Mouse (Mus musculus): ENCODE data around the gene Cwc22.

The Cwc22 gene

GRCm38 (mm10) chr2:77945596-77946485 is at the start of gene Cwc22:
Cwc22 (minus strand) TSS chr2:77946375.
- peak; percentile 98 for DNase-seq

DNA sequence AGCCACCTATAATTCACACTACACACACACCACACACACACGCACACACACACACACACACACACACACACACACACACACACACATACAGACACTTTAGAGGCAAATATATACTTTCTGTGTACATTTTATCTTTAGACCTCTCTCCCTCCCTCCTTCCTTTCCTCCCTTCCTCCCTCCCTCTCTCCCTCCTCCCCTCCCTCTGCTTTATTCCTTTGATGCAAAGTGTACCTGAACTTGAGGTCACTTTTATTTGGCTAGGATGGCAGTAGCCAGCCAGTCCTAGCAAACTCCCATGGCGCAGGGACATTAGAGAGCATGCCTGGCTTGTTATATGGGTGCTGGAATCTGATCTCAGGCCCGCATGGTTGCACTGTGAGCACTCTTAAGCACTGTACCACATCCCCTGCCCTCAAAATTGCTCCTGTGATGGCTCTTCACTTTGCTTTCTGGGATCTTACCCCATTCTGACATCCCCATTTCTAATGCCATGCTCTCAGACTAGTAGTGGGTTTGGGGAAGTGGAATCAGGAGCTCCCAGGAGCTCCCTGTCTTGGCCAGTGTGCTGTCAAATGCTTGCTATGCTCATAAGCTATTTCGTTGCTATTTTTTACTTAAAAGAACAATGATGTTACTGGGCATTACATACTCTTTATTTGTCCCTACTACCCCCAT is 47.7 kb upstream of the Cwc22 start:
- no peak for DNase-seq

GRCm38 (mm10) chr2:77992951-77993604 is 46.9 kb upstream of the Cwc22 start:
- no peak for DNase-seq

DNA sequence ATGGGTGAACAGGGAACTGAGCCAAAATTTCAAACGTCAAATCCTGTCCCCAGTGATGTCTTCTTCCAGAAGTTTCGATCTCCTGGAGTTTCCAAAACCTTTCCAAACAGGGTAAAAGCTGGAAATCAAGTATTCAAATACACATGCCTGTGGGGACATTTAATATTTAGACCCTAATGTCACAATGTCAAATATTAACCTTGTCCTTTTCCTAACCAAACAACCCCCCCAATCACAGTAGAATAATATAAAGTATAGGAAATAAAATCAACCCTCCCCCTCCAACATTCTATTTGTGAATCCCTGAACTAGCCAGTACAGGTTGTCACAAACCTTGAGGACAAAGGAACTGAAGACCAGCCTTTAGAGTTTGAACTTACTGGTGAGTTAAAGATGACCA is 44.6 kb upstream of the Cwc22 start:
- DNase-seq: no peak

GRCm38 (mm10) chr2:77990121-77990520 is 43.9 kb upstream of the Cwc22 start:
- no peak for DNase-seq

- no peak for DNase-seq
These were observed 43.2 kb upstream of the Cwc22 start for GRCm38 (mm10) chr2:77989390-77989789.

DNA sequence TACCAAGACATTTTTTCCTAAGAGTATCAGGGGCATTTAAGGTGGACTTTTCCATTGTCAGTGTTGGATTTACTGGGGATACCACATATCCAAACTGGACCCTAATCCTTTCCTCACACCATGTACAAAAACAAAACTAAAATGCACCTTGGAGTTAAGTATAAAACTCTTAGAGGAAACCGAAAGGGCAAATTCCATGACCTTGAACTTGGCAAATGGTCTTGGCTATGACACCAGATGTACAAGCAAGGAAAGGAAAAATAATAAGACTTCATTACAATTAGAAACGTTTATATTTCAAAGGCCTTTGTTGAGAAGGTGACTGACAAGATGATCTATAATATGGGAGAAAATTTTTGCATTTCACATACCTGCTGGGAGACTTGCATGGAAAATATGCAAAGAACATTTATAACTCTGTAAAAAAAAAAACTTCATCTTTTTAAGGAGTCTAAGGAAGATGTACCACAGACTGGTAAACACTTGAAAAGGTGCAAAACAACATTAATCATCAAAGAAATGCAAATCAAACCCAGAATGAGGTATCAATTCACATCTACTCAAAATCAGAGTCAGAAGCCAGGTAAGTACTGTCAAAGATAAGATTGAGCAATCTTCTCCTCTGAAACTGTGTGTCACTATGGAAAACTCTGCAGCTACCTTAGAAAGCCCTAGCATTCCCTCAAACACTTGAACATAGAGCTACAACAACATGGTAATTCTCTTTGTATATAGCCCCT is 40.0 kb upstream of the Cwc22 start:
- no peak for DNase-seq

GRCm38 (mm10) chr2:77984209-77984608 is 38.0 kb upstream of the Cwc22 start:
- DNase-seq: no peak

- no peak for DNase-seq
These were observed 35.7 kb upstream of the Cwc22 start for GRCm38 (mm10) chr2:77981826-77982225.

DNA sequence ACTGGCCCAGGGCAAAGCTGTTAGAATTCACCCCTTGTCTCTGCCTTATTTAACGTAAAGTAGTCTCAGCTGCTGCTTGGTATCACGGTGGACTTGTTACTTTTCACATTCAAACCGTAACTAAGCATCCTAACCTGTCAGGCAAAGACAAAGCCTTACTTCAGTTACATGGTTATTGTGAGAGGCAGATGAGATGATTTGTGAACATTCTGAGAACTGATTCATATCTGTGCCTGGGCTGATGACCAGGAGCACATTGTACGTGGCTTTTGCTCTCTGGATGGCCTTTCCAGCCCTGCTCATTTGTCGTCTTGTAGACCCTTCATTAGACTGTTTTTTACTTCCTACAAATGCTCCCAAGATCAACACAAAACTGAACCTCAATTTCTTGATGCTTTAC is 34.5 kb upstream of the Cwc22 start:
- DNase-seq: no peak

- DNase-seq: no peak
These were observed 33.3 kb upstream of the Cwc22 start for GRCm38 (mm10) chr2:77979519-77979918.

GRCm38 (mm10) chr2:77979081-77979480 is 32.9 kb upstream of the Cwc22 start:
- no peak for DNase-seq

DNA sequence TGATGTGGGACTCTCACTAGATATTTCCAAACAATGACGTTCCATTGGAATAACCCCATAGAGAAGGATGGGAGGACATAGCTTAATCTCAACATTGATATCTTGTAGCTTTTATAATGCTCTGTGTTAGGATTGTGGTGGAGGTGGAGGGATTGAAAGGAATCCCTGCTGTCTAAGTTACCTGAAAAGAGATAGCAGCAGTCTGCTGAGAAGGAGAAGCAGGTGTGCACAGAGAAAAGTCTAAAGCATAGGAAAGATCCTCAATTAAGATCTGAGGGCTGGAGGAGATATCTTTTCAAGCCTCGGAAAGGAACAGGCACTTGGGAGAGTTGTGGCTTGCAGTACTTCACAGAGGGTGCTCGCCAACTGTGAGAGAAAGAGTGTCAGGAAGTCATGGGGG is 32.1 kb upstream of the Cwc22 start:
- no peak for DNase-seq

- DNase-seq: no peak
These were observed 30.2 kb upstream of the Cwc22 start for GRCm38 (mm10) chr2:77976321-77976920.

DNA sequence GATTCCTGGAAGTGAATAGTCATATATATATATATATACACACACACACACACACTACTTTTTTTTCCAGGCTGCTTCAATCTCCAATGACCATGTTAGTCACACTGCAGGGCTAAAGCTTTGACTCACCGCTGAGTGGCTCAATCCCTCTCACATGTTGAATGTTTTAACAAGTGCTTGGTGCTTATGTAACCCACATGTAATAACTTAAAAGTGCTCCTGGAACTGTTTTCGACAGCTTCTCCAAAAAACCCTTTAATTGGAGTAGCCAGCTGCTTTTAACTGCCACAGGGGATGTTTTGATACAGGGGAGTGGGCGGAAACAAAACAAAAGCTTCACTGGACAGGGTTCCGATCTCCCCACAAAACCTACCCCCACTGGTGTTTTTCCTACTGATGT is 29.4 kb upstream of the Cwc22 start:
- DNase-seq: peak; percentile 30

DNA sequence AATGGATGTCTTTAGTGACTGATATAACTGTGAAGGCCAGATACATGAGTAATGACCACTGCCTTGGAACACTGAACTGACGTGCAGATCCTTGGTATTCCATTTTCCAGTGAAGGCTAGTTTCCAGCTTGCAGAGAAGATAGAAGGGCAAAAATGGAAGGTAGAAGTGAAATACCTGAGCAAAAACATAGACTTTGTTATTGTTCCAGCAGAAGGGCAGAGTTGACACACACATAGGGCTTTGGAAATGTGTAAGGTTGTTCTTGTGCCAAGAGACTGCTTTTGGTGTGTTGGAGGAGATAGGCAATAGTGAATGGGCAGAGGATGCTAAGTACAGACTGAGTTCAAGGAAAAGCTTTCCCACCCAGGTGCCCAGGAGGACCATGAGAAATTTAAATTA is 28.8 kb upstream of the Cwc22 start:
- DNase-seq: no peak

DNA sequence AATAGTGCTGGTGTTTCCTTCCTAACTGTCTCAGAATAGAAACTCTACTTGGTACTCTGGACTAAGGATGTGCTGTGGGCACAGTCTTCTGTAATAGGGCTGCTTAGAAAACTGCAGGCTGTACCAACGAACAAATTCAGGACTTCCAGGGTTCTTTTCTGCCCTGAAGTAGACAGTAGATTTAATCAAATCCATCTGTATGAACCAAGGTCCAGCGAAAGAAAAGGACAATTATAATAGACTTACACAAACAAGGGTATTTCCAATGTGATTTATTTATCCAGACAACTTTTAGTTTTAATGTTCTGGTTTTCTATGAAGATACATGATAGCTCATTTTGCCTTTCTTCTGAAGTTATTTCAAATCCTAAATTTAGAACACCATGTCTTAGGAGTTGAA is 28.2 kb upstream of the Cwc22 start:
- DNase-seq: no peak

DNA sequence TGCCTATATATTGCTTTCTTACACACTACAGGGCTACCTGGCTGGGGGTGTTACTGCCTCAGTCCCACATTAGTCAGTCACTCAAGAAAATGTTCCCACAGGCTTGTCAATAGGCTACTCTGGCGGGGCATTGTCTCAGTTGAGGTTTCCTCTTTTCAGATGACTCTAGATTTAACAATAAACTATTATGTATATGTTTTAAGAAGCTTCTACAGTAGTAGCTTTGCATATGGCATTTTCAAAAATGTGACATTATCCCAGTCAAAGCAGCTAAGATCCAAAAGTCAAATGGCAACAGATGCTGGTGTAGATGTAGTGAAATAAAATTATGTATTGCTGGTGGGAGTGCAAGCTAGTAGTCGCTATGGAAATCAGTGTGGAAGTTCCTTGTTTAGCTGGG is 27.1 kb upstream of the Cwc22 start:
- DNase-seq: no peak

- DNase-seq: no peak
These were observed 26.4 kb upstream of the Cwc22 start for GRCm38 (mm10) chr2:77972541-77972940.

GRCm38 (mm10) chr2:77971871-77972270 is 25.7 kb upstream of the Cwc22 start:
- no peak for DNase-seq

DNA sequence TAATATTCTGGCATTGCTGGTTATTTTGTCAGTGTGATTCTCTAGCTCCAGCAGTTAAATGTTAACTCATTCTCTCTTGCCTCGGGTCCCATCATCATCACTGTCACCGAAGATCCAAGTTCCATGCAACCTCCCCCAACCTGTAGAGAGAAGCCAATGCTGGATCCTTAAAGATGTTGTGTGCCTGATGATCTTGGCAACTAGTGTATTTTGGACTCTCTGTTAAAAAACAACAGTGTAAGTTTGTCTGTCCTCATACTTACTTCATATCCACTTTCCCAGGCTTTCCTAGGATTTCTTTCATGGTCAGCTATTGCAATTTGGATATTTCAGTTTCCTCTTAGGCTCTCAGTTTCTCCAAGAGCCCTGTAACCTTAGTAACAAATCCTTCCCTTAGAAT is 25.2 kb upstream of the Cwc22 start:
- DNase-seq: no peak

DNA sequence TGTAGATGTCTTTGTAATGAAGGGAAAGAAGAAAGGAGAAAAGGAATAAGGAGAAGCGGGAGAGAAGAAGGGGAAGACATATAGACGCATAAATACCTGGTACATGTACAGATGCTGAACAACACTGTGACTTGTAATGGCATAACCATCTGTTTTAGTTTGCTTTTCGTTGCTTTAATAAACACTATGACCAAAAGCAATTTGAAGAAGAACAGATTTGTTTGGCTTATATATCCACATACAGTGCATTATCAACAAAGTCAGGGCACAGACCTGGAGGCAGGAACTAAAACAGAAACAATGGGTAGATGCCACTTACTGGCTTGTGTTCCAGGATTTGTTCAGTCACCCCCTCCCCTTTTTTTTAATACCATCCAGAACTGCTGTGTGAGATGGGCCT is 24.4 kb upstream of the Cwc22 start:
- no peak for DNase-seq

DNA sequence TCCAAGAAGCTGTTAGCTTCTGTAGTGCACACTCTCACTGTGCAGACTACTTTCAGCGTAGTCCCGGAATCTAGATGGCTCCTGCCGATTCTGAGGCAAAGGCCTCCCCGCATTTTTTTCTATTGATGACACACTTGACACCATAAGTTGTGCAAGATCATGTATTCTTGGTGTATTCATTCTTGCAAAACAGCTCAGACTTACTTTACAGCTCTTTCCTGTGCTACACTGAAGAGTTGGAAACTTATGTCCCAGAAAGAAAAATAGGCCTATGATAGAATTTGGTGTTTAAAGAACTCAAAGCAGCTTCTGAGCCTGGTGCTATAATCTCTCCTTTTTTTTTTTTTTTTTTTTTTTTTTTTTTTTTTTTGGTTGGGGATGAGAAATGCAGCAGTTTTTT is 23.8 kb upstream of the Cwc22 start:
- DNase-seq: no peak
